Mouse (Mus musculus) kidney, postnatal 14 days (tissue): ENCODE measurements at regions not wholly inside any gene's neighbourhood (a gene's known extent, or its start where the extent isn't known, plus 50 kb on each side); places are given as distances from the start of the nearest gene placed in this dataset.

ENCODE experiments used
- DNase-seq: peaks from one replicate; pipeline ENCODE4 v3.0.0; 2022; ENCODE audit warnings: mixed read lengths

DNA sequence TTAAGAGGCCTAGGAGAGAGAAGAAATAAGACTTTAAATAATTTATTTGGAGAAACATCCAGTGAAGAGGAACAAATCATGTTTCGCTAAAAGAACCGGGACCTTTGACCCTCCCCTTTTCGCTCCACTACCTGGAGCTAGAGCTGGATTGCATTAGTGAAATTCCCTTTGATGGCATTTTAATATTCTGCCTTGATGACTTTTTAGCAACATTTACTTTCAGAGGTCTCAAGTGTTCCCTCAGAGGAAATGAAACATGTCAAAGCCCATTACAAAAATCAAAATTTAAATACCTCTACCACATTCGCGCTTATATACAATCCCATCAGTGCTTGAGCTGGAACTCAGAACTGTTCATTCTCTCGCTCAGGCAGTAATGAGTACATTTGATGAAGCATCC is 297.0 kb upstream of the Gm10295 start:
- no peak for DNase-seq

DNA sequence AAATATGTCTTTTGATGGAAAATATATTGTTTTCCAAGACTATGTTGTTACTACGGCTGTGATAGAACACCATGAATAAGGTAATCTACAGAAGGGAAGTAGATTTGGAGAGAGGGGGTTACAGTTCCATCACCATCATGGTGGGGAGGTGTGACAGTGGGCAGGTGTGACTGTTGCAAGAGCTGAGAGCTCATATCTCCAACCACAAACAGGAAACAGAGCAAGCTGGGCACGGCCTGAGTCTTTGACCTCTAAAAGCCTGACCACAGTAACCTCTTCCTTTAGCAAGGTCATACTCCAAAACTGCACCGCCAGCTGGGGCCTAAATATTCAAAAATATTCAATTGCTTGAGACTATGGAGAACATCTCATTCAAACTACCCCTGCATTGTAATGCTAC is 295.7 kb upstream of the Gm10295 start:
- DNase-seq = no peak

DNA sequence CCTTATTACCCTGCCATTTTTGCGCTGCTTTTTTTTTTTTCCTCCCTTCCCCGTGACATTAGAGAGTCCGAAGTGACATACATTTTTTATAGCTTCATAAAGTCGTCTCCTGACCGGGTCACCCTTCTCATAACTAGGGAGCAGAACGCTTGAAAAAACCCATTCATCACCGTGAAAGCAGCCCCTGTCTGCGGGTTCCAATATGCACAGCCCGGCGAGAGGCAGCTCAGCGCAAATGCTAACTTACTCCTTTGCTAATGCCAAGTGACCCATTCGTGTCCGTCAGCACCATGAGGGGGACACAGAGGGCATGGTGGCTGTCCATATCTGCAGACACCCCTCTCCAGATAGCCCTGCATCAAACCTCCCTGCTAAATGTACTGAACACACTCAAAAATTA is 271.8 kb upstream of the Gm10295 start:
- DNase-seq = peak; percentile 8

DNA sequence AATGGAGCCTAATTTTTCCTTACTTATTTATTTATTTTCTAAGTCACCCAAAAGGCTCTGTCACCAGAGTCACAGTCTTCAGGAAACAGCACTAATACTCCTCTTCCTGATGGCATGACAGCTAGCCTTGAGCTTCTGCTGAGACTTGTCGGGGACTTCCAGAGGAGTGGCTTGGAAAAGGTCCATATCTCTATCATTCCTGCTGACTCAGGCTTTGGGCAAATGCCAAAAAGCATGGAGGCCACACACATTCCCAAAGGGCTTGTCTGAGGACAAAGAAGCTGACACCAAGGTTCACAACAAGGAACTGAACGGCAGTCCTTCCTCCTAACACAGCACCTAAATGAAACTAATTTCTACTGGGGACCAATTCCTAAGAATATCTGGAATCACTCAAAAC is 251.9 kb upstream of the Gm10295 start:
- peak; percentile 85 for DNase-seq

DNA sequence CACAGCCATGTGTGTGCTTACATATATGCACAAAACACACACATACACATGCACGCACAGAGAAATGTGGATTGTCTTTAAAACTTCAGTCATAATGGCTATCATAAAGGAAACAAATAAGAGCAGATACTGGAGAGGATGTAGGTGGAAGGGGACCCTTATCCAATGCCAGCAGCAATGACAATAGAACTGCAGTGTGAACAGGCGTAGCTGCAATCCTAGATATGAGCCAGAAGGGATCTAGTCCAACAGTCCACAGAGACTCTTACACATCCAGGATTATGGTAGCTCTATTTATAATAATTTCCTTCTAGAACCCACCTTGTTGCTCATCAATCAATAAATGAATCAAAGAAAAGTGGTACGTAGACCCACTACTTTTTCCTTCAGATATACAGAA is 245.5 kb upstream of the Gm10295 start:
- DNase-seq = no peak

DNA sequence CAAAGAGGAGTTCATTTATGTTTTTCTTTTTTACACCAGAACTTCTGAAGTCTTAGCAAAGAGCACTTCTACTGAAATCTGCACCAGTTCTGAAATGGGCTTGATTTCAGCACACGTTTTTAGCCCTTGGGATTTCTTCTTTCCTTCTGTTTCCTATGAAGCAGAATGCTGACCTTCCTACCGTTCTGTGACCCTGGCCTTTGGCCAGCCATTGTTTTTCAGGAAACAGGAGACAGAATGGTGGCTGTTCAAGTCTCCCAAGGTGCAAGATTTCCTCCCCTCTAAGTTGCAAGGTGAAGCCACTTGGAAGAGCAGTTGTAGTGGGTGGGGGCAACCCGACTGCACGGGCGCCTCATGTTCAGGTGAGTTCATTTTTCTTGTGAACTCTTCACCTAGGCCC is 236.3 kb upstream of the Gm10295 start:
- DNase-seq = peak; percentile 75

DNA sequence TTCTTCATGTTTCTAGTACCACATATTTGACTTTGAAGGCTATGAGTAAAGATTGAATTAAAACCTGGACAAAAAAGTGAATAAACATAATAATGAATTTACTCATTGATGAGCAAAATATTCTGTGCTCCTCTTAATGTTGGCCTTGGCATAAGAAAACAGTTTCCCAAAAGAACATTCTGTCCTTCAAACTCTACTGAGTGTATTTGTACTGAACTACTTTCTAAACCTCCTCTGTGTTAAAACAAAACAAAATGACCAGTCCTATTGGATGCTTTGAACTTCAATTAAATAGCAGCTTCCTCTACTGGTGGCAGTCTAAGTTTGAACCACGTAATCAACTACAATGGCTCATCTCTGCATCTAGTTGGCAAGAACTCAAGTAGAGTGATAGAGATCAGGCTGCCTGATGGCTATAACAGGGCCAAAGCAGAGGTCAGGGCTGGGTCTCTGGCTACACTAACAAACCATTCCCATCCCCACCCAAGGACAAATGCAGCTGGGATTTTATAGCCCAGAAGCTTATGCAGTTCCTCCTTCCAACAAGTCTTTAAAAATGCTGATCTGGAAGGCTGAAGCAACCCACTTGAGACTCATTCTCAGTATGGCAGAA is 232.3 kb upstream of the Gm10295 start:
- peak; percentile 43 for DNase-seq

DNA sequence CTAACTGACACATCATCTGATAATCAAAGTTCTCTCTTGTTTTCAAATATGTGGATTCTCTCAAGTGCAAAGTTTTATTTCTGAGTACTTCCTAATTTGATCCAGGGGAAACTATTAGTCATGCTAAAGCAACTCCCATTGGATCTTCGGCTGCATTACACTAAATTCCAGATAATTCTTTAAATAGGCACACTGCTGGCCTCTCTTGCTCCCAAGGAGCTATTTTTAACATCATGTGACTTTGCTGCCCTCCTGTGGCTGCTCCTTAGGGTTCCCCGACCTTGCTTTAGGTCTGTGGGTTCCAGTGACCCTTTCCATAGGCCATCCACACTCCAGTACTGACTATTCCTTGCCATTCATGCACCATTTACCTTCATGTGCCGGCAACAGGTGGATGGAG is 230.5 kb upstream of the Gm10295 start:
- peak; percentile 75 for DNase-seq

DNA sequence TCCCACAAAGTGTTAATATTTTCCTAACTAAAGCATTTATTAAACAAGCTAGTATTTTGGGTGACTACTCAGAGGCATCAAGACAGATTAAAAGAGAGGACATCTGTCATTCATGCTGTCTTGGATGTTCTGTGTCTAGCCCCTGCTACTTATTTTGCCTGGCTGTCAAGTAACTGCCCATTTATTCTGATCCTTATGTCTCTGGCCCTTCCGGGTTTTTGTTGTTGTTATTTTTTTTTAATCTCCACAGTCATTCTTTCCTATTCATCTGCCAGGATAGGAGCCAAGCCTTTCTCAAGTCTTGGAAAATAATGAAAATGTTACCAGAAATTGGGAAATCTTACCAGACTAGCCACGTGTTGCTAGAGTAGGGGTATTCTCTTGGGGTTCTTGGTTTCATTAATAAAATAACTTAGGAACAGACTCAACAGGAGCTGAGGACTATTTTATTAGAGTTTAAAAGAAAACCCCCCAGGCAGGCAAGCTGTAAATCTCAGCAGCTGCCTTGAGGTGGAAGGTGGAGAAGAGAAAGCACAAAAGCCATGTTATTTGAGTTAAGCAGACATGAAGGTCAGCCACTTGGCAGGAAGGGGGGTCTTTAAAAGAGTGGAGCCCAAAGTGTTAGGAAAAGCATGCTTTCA is 209.1 kb upstream of the Gm10295 start:
- DNase-seq = no peak

DNA sequence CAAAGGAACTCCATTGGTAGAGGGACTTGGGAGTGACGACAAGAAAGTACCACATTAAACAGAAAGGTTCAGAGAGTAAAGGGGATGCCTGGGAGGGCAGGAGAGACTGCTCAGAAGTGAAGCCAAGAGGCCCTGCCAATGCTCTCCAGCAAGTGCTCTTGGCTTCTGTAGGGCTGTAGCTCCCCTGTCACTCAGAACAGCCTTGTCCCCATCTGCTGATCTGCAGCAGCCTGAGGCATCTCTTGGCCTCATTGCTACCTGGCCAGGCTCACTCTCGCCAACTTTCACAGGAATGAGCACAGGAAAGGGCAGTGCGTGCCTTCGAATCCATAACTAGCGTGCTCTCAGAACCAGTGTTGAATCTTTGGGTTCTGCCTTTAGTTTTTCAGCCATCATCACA is 205.2 kb upstream of the Gm10295 start:
- DNase-seq = no peak

DNA sequence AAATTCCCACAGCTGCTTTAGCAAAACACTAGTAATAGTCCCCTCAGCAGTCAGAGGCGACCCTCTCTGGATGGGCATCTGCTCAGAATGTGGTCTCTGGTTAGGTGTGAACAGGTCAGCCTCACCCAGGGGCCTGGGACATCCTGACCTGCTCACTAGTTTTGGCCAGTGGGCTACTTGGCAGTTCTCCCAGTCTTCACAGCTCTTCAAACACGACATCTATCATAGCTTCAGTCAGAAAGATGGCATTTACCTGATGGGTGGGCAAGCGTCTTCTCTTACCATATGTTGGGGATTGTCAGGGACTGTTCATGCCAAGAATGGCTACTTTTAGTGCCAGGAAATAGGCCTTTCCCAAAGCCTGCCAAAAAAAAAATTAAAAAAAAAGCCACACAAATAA is 204.2 kb upstream of the Gm10295 start:
- DNase-seq = no peak

DNA sequence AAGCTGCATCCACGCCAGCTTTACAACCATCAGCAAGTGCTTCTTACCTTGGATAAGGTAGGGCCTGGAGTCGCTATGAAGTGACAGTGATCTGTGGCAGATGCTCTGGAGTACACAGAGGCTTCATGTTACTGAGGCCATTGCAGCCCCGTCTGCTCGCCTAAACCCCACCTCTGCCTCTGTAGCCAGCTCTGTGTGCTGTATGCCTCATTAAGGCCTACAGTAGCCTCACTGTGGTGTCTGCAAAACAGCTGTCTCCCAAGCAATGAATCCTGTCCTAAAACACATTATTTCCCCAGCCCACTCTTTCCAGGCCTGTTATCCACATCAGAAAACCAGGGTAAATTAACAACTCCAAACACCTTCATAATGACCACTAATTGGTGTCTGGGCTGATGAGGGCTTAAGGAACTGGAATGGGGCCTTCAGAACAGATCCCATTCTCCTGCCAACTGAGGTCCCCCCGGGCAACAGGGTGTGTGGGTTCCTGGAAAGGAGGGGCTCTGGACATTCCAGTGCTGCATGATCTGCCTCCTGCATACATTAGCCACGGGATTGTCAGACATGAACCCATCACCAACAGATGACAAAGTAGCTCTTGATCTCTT is 195.4 kb upstream of the Gm10295 start:
- no peak for DNase-seq

DNA sequence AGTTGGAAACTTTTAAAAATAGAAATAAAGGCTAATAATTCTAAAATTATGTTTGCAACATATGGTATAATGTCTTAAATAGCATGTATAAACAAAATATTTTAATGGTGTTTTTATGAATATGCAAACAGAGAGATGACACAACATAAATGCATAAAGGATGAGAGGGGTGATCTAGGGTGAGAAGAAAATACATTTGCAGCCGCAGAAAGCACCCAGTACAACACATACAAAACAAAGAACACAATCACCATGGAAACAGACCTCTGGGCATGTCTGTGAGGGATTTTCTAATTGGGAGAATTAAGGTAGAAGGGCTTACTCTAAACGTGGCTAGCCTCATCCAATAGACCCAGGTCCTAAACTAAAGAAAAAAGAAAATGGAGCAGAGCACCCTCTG is 190.2 kb upstream of the Gm10295 start:
- DNase-seq = no peak

DNA sequence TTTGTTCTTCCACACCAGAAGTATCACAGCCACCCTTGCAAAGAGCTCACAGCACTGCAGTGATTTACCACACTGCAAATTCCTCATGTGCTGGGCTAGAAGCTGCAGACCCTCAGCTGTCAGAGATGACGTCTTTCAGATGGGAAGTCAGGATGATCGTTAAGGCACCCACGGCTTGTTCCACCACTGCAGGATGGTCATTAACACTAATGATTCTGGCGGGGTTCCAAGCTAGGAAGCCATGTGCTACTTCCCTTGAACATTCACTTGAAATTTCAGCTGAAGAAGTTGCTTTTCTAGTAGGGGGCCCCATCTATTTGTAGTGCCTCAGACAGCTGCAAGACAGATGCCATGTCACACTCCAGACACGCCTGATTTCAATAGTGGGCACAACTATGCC is 181.8 kb upstream of the Gm10295 start:
- DNase-seq = peak; percentile 58

DNA sequence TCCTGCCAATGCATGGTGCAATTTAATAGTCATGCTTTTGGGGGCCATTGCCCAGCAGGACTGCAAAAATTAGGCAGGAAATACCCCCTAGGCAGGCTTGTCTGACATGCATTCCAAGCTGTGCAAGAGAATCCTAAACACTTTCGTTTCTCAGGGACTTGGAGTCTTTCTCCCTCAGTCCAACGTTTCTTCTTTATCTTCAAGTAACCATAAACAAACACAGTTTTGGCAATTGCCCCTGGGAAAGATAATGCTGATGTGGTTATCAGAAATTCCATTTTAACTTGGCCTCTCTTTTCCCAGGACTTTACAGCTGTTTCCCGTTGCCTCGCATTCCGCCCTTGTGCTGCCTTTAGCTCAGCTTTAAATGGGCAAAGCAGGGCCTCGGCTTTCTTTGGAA is 180.2 kb upstream of the Gm10295 start:
- DNase-seq = peak; percentile 50

DNA sequence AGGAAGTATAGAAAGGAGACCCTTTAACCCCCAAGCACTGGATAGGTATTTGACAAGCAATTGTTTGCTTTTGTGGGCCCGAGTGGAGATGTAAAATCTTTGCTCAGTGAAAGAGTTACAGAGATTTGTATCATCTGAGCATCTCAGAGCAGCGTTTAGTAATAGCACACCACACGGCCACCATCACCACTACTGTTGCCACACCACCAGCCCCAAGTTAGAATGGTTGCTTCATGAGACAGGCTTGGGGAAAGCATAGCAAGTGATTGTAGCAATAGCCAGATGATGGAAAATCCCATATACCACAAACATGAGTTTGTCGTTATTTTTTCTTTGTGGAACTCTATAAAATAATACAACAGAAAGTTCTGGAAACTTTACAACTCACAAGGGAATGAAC is 179.6 kb upstream of the Gm10295 start:
- no peak for DNase-seq

DNA sequence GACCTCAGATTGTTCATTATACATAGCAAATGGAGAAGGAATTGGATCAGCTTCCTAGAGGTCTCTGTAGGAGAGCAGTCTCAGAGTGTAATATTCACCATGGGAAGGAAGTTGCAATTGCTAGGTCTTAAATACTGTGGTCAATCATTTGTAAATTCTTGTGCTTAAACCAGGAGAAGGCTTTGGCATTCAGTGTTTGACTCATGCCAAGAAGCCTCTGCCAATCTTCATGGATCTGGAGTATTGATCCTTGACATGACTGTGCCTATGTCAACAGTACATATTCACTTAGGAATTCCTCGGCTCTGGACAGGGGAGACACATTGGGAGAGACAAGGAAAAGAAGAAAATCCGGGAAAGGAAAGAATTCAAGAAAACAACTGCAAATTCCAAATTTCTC is 174.9 kb upstream of the Gm10295 start:
- DNase-seq = no peak

DNA sequence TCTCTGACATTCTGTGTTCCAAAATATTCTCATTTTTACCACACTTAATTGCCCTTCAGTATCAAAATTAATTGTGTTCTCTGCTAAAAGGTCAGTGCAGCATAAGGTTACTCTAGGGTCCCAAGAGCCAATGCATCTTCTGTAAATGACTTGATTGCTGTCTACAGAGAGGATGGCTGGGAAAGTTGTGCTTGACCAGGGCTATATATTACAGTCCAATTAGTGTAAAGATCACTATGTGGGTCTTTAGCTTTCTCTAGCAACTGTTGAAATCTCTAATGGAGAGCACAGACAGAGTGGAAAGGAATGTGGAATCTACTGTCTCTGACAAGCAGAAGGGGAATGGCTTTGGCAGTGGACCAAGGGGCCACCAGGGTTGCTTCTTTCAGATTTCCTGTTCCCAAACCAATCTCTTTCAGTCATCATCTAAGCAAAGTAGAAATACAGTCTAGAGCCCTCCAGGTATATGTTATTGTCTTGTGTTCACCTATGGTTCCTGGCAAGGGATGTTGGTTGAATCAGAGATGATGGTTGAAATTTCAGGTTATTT is 173.4 kb upstream of the Gm10295 start:
- DNase-seq = no peak

DNA sequence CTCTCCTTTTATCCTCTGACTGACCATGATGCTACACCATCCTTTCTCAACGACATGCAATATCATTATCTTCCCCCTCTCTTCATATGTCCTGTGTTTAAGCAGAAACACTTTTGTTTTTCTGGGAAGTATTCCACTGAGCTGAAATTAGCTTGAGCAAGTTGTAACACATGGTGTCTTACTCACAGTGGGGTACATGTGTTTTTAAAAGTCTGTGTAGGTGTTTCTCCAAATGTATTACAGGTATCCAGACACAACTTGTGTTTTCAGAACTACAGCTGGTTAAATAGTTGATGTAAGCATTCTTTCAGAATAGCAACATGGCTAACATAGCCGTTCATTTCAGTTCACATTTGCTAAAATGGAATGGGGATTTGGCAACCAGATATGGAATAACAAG is 172.8 kb upstream of the Gm10295 start:
- DNase-seq = no peak

DNA sequence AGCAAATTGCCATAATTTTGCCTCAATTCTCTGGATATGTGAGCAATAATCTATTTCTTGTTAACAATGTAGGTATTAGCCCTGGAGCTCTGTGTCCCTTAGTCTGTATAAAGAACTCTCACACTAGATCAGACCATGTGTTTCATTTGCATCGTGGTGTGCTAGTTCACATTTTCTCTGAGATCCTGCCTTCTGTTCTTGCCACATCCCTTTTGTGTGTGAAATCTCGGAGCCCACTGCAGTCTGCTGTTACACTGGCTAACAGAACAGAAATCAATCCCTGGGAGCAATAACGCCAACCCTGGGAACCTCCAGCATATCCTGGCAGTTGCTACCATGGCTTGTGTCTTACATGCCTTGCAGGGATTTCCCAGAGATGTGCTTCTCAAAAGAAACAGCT is 156.1 kb upstream of the Gm10295 start:
- no peak for DNase-seq

DNA sequence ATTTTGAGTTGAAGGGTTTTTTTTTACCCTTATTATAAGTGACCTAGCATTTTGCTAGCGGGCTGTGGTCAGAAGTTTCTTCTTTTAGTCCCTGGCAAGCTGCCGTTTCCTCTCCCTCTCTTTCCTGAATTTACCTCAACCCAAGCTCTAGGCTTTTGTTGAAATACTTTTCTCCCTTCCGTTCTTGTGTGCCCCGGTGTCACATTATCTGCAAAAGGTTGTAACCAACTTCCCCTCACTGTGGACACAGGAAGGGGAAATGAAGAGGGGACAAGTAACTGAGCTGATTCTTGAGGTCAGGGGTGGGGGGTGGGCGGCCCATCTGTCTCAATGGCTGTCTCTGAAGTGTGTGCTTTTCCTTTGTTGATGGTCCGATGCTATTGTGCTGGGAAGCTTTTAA is 149.4 kb upstream of the Gm10295 start:
- peak; percentile 65 for DNase-seq

DNA sequence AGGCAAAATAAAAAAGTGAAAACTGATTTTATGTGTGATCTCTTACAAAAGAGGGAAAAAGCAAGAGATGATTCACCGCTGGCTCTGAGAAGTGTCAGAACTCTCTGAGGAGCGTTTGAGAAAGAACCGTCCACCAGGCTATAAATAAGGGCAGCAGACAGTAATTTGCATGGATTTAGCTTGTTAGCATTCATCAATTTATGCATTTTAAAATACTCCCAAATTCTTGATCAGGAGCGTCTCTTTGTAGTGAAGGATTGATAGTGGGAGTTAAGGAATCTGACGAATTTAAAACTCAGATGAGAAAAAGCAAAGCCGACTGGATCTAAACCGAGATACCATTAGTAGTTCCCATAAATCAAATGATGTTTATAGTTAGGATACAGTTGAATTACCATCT is 146.8 kb upstream of the Gm10295 start:
- DNase-seq = no peak

DNA sequence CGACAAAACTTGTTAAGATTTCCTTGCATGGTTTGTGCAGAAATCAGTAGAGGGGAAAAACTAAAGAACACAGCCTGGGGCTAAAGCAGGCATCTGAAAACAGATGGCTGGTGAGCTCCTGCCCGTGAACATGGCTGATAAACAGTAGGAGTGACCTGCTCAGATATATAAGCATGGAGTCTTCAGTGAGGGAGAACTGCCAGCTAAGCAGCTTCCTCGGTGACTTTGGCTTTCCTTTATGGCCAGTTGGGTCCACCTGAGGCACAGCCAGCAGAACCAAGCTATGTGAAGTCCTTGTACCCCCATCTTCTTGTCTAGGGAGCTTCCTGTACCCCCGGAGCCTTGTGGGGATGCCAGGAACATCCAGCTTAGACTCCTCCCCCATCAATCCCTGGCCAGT is 139.8 kb upstream of the Gm10295 start:
- no peak for DNase-seq

DNA sequence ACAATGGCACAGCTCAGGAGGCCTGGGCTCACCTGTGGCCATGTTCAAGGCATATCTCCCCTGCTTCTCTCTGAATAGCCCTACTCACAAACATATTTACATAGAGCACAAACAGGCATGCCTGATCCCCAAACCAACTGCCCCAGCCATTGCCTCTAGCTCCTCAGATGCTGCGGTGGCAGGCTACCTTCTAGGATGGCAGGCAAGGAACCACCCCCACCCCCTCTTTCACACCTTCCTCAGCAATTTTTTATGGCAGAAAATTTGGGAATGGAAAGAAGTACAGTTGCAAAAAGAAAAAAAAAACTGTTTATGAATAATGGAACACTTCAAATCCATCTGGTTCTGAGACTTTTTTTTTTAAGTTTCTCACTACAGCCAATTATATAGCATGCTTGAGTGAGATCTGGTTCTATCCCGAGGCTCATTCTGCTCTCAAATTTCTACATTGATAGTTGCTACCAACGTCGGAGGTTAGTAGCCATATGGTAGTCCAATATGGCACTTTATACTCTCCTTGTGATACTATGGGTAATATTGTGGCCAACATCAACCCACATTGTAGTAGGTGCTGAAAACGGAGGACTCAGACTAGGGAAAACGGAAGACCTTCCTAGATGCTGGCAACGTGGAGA is 136.8 kb upstream of the Gm10295 start:
- DNase-seq = no peak
